Mouse (Mus musculus) hindbrain, embryonic 11.5 days (tissue): ENCODE results near the gene Reep1. TPM values are rescaled to one million over a fixed set of nuclear protein-coding genes. Genes with fewer than 3 reads are reported as not detected.

Experiments used
- ATAC-seq: fragments of 200-750 bp; cut with Nextera tagmentation; 2 replicates; pipeline ENCODE4 v1.8.0; 2017; ENCODE audit warnings: mild to moderate bottlenecking, moderate TSS enrichment, moderate library complexity; ENCODE audit not compliant: low FRiP score
- DNase-seq: peaks from one replicate; pipeline ENCODE4 v3.0.0-alpha.2; 2015; ENCODE audit warnings: low spot score
- H3K27ac ChIP-seq: fragments of 300-500 bp; sonication (generic); 2 replicates; pipeline ENCODE4 v1.5.1; 2014; ENCODE audit warnings: mild to moderate bottlenecking, low read depth, low read length
- H3K27me3 ChIP-seq: fragments of 300-500 bp; sonication (generic); 2 replicates; pipeline ENCODE4 v1.6.1; 2014; ENCODE audit warnings: mild to moderate bottlenecking, low read length, moderate library complexity, mixed read lengths; ENCODE audit not compliant: control insufficient read depth, insufficient read depth
- H3K36me3 ChIP-seq: fragments of 300-500 bp; sonication (generic); 2 replicates; pipeline ENCODE4 v1.6.1; 2014; ENCODE audit warnings: mild to moderate bottlenecking, low read length, moderate library complexity, mixed read lengths; ENCODE audit not compliant: control insufficient read depth, insufficient read depth
- H3K4me1 ChIP-seq: fragments of 300-500 bp; sonication (generic); replicated peaks from 2 replicates; pipeline ENCODE4 v1.6.1; 2014; ENCODE audit warnings: low read length, mixed read lengths; ENCODE audit not compliant: control insufficient read depth, insufficient read depth
- H3K4me2 ChIP-seq: fragments of 300-500 bp; sonication (generic); replicated peaks from 2 replicates; pipeline ENCODE4 v1.6.1; 2014; ENCODE audit warnings: mild to moderate bottlenecking, low read depth, low read length
- H3K4me3 ChIP-seq: fragments of 300-500 bp; sonication (generic); 2 replicates; pipeline ENCODE4 v1.5.1; 2014; ENCODE audit warnings: low read depth, low read length
- H3K9ac ChIP-seq: fragments of 300-500 bp; sonication (generic); 2 replicates; pipeline ENCODE4 v1.6.1; 2014; ENCODE audit warnings: low read depth, low read length
- H3K9me3 ChIP-seq: fragments of 300-500 bp; sonication (generic); 2 replicates; pipeline ENCODE4 v1.6.1; 2016; ENCODE audit warnings: low read length; ENCODE audit not compliant: control insufficient read depth
- WGBS: fragments of 180-500 bp; shearing (Covaris S2); extraction: QIAGEN DNeasy Blood & Tissue Kit; methylation state at CpG from one replicate; pipeline ENCODE4 v1.1.7; 2014; 5-methylcytosine and 5-hydroxymethylcytosine counted together
- polyA plus RNA-seq: library from polyadenylated mRNA; unstranded; fragments of >200 nt; fragmentation: Nextera tagmentation; extraction: Ambion mirVana; gene quantifications from 2 replicates; pipeline ENCODE4 v1.2.1, GENCODE M21; 2014

Gene Reep1
- polyA plus RNA-seq, 1 experiment from 2014 or later: 75.3 TPM

DNA sequence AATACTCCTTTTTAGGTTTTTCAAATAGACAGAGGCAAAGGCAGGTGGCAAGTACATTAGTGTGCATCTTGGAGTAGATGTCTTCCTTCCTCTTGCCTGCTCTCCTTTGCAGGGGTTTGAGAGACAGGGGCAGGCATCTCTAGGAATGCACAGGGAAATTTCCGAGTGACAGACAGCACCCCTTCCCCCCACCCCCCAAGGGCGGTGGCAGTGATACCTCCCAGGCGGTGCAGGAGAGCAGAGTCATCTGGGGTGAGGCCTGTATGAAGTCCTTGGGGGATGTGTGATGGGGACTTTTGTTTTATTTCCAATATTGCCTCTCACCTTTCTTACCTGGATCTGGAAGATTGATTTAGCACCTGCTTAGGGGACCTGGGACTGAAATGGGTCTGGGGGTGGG lies 1.2 kb downstream of the Reep1 start:
- Histone ChIP-seq H3K36me3 (no peaks in the 10 kb centered on the region), H3K9me3 (no peaks in the 10 kb centered on the region), H3K4me1 (0 out of 2 replicates have a peak, but pooled peaks cover 3% of the 10 kb centered on the region), H3K4me3 (peak overlapping the region; percentile 79), H3K27ac (peak overlapping the region; percentile 84), H3K9ac (peak overlapping the region; percentile 82), H3K4me2 (peak overlapping the region; percentile 89), H3K27me3 (no peaks in the 10 kb centered on the region)
- ATAC-seq: peak; percentile 33; the same call in 1 of the 2 replicates
- no peak for DNase-seq
- 0% methylated on average over 3 of the region's 3 CpGs for WGBS

DNA sequence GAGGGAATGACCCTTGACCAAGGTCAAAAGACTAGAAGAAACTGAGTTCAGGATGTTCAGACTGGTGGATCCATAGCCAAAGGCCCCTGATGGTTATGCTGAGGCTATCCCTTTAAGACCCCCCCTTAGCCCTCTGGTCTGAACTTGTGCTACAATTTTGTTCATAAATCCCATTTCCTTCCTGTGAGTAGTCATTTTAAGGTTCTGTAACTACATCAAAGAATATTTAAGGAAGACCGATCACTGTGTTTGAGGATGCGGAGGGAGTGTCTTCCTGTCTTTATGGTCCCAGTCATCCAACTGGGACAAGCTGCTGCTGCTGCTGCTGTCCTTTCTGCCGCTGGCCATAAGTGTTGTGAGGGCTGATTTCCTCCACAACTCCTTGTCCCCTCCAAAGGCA lies 3.0 kb downstream of the Reep1 start:
- H3K9me3 ChIP-seq: no peaks in the 10 kb centered on the region
- ATAC-seq (no peak), DNase-seq (no peak)
- H3K4me3 ChIP-seq: no peak overlapping the region
- WGBS: 92% methylated on average over 3 of the region's 3 CpGs
- H3K27me3 ChIP-seq: no peaks in the 10 kb centered on the region
- no peaks in the 10 kb centered on the region for H3K36me3 ChIP-seq
- H3K9ac ChIP-seq: no peak overlapping the region
- H3K4me2 ChIP-seq: no peak overlapping the region
- 0 out of 2 replicates have a peak, but pooled peaks cover 3% of the 10 kb centered on the region for H3K4me1 ChIP-seq
- no peak overlapping the region for H3K27ac ChIP-seq

GRCm38 (mm10) chr6:71711201-71711600 lies 3.8 kb downstream of the Reep1 start:
- H3K9me3 ChIP-seq: no peaks in the 10 kb centered on the region
- no peaks in the 10 kb centered on the region for H3K27me3 ChIP-seq
- H3K4me2 ChIP-seq: no peak overlapping the region
- no peak overlapping the region for H3K4me3 ChIP-seq
- H3K27ac ChIP-seq: no peak overlapping the region
- no peaks in the 10 kb centered on the region for H3K36me3 ChIP-seq
- WGBS: 93% methylated on average over 5 of the region's 5 CpGs
- H3K9ac ChIP-seq: no peak overlapping the region
- ATAC-seq (no peak), DNase-seq (no peak)
- 0 out of 2 replicates have a peak, but pooled peaks cover 3% of the 10 kb centered on the region for H3K4me1 ChIP-seq

- Histone ChIP-seq H3K9ac (no peak overlapping the region), H3K27me3 (no peaks in the 10 kb centered on the region), H3K4me3 (no peak overlapping the region), H3K4me1 (0 out of 2 replicates have a peak, but pooled peaks cover under 1% of the 10 kb centered on the region), H3K9me3 (no peaks in the 10 kb centered on the region), H3K4me2 (no peak overlapping the region), H3K27ac (no peak overlapping the region), H3K36me3 (no peaks in the 10 kb centered on the region)
- DNase-seq (no peak), ATAC-seq (no peak)
- WGBS: 88% methylated on average over 2 of the region's 2 CpGs
Measured at GRCm38 (mm10) chr6:71713532-71713931, 6.2 kb downstream of the Reep1 start.

DNA sequence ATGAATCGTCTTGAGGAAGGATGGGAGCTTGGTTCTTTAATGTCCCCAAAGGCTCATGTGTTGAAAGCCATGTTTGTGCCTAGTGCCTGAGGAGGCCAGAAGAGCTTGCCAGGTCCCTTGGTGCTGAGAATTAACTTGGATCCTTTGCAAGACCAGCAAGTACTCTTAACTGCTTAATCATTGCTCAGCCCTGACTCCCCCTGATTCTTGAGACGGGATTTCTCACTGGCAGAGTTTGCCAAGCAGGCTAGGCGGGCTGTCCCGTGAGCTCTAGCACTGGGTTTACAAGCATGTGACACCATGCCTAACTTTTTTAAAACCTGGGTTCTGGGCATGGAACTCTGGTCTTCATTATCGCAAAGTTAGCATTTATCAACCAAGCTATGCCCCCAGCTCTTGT lies 7.6 kb downstream of the Reep1 start:
- ATAC-seq (no peak), DNase-seq (no peak)
- Histone ChIP-seq H3K27me3 (no peaks in the 10 kb centered on the region), H3K36me3 (no peaks in the 10 kb centered on the region), H3K4me3 (no peak overlapping the region), H3K4me1 (no peaks in the 10 kb centered on the region), H3K4me2 (no peak overlapping the region), H3K9me3 (no peaks in the 10 kb centered on the region), H3K27ac (no peak overlapping the region), H3K9ac (no peak overlapping the region)
- WGBS: 86% methylated on average over 5 of the region's 5 CpGs

GRCm38 (mm10) chr6:71716434-71716833 lies 9.1 kb downstream of the Reep1 start:
- ATAC-seq (no peak), DNase-seq (no peak)
- Histone ChIP-seq H3K4me1 (no peaks in the 10 kb centered on the region), H3K36me3 (no peaks in the 10 kb centered on the region), H3K4me2 (no peak overlapping the region), H3K9me3 (no peaks in the 10 kb centered on the region), H3K27me3 (no peaks in the 10 kb centered on the region), H3K9ac (no peak overlapping the region), H3K4me3 (no peak overlapping the region), H3K27ac (no peak overlapping the region)
- WGBS: 96% methylated on average over 5 of the region's 5 CpGs

- no peaks in the 10 kb centered on the region for H3K4me1 ChIP-seq
- H3K27ac ChIP-seq: no peak overlapping the region
- DNase-seq: no peak
- no peaks in the 10 kb centered on the region for H3K36me3 ChIP-seq
- H3K4me2 ChIP-seq: no peak overlapping the region
- no peak overlapping the region for H3K4me3 ChIP-seq
- no peak overlapping the region for H3K9ac ChIP-seq
- H3K27me3 ChIP-seq: no peaks in the 10 kb centered on the region
- WGBS: 82% methylated on average over 2 of the region's 2 CpGs
- no peaks in the 10 kb centered on the region for H3K9me3 ChIP-seq
- no peak for ATAC-seq
Measured at GRCm38 (mm10) chr6:71718322-71718721, 11.0 kb downstream of the Reep1 start.

GRCm38 (mm10) chr6:71719302-71719701 lies 11.9 kb downstream of the Reep1 start:
- no peak overlapping the region for H3K9ac ChIP-seq
- WGBS: 93% methylated on average over 4 of the region's 4 CpGs
- H3K4me3 ChIP-seq: no peak overlapping the region
- no peaks in the 10 kb centered on the region for H3K27me3 ChIP-seq
- H3K36me3 ChIP-seq: no peaks in the 10 kb centered on the region
- no peak for DNase-seq
- H3K4me2 ChIP-seq: no peak overlapping the region
- H3K27ac ChIP-seq: no peak overlapping the region
- H3K9me3 ChIP-seq: no peaks in the 10 kb centered on the region
- no peaks in the 10 kb centered on the region for H3K4me1 ChIP-seq
- ATAC-seq: no peak

DNA sequence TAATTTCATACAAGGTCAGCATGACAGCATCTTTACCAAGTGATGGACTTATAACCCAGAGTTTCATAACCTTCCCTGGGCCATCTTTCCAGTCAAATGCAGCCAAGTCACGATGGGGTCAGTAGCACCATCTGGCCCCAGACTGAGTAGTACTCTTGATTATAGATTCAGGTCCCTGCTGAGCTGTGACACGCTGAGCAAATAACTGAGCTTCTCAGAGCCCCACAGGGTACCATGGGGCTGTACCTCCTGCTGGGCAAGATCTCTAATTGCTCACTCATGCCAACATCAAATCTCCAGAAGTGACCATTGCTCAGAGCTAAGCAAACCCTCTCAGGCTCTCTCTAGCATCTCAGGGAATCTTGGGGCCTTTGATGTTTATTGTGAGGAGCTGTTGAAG lies 15.6 kb downstream of the Reep1 start:
- 0 out of 2 replicates have a peak, but pooled peaks have one; percentile 47 for ATAC-seq
- Histone ChIP-seq H3K9me3 (no peaks in the 10 kb centered on the region), H3K4me3 (no peak overlapping the region), H3K27ac (no peak overlapping the region), H3K4me2 (no peak overlapping the region), H3K27me3 (no peaks in the 10 kb centered on the region), H3K9ac (no peak overlapping the region), H3K4me1 (no peaks in the 10 kb centered on the region), H3K36me3 (no peaks in the 10 kb centered on the region)
- WGBS: 24% methylated on average over 2 of the region's 2 CpGs
- no peak for DNase-seq
